Mouse (Mus musculus): Measurements from ENCODE around the gene Tmprss9. TPM values are rescaled to one million over a fixed set of nuclear protein-coding genes. Genes with fewer than 3 reads are reported as not detected.

The Tmprss9 gene
- 0.08 TPM for polyA plus RNA-seq (2017; shearing (Covaris generic))

DNA sequence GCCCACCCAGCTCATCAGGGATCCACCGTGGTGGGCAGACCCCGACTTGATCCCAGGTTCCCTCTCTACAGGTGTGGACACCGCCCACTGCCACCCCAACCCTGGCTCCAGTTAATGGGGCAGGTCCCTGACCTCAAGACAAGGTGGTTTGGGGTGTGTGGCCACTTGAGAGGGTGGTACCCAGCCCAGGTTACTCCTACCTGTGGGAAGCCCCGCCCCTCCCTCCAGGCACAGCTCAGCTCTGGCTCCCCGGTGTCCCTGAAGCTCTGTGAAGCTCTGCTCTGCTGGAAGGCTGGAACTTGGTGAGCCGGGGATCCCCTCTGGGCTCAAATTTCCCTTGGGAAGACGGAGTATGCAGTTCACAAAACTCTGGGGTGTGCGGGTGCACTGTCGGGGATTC, at the start of gene Tmprss9:
TSS of gene Tmprss9 (plus strand) at position 268 of the 400 bp plus-strand sequence.

DNA sequence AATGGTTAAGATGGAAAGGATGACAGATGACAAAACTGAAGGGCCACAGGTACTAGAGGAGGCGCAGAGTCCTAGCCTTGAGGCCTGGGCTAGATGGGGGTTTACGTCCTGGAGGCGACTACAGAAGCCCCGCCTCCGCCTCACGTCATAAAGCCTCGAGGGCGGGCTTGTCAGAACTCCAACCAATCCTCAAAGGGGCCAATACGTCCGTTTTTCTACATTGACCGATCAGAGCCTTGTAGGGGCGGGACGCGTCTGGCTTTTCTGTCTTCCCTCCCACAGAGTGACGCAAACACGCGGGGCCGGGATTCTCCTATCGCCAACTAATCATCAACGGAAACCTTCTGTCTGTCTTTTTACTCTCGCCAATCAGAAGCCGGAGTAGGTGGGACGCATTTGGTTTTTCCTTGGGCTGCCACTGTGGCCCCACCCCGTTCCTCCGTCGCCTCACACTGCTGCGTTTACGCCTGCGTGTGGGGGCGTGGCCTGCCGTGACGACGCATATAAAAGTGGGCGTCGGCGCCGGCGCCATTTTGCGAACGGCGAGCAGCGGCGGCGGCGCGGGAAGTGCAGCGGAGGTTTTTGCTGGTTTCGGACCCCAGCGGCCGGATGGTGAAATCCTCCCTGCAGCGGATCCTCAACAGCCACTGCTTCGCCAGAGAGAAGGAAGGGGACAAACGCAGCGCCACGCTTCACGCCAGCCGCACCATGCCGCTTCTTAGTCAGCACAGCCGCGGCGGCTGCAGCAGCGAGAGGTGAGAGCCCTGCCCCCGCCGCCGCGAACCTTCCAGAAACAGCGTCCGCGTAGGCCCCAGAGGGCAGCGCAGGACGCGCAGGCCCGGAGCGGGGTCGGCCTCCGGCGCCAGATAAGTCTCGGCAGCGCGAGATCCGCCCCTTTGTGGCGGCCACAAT, 45.2 kb upstream of the Tmprss9 start, which contains the start of gene Oaz1:
TSS of gene Oaz1 (plus strand) at position 506 of the 912 bp plus-strand sequence.

DNA sequence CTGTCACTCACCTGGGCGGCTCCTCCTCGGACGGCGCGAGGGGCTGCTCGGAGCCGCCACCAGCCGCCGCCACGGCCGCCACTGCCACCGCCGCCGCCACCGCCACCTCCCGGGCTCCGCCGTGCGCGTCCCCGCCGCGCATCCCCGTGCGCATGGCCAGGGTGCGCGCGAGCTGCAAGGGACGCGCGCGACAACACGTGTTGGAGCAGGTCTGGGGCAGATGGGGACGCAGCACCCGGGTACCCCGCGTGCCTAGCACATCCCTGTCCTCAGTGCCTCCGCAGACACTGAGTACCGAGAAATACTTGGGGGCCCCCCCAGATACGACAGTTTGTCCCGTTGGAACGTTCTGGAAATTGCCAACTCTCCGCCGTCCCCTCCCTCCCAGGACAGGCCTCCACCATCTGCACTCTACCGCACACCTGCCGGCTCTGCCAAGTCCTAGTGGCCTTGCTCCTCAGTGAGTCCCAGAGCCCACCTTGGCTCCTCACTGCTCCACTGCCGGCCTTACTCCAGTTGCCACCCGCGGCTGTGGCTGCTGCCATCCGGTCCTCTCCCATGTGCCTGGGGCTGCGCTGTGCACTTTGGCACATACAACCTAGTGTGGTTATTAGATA, 27.6 kb upstream of the Tmprss9 start, which contains the start of gene Lingo3:
TSS of gene Lingo3 (minus strand) at position 109 of the 617 bp plus-strand sequence.

DNA sequence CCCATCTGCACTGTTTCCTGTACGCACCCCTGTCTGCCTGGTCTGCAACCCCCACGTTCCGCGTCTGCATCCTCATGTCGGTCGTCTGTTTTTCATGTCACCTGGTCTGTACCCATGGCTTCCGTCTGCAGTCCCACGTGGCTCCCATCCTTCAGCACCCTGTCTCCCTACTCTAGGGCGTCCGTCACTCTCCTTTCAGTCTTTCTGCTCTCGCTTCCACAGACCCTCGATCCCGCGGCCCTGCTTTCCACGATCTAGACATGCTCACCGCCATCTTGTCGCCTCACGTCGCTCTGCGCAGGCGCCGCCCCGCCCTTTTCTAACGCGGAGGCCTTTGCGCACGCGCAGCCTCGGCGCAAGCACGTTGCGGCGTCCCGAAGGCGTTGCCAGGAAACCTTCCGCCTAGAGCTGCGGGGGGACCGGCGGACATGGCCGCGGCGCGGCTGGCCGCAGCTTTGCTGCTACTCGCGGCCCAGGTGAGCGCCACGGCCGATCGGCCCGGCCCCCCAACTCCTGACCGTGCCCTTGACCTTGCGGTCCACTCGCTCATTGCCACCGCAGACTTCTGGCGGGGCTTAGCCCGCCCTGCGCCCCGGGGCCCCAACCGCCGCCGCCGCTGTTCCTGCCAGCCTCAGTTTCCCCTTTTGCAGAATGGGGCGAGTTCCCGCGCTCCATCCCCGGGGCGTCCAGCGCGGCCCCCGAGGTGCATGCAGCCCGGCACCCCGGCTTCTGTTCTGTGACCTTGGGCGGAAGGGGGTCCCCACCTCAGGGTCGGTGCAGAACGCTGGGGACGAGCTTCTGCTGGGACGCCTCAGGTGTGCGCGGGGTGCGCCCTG, 16.5 kb upstream of the Tmprss9 start, which contains the start of the genes Lsm7 and Sppl2b:
TSS of gene Lsm7 (minus strand) at position 297 of the 836 bp plus-strand sequence.
TSS of gene Sppl2b (plus strand) at position 363 of the 836 bp plus-strand sequence.

DNA sequence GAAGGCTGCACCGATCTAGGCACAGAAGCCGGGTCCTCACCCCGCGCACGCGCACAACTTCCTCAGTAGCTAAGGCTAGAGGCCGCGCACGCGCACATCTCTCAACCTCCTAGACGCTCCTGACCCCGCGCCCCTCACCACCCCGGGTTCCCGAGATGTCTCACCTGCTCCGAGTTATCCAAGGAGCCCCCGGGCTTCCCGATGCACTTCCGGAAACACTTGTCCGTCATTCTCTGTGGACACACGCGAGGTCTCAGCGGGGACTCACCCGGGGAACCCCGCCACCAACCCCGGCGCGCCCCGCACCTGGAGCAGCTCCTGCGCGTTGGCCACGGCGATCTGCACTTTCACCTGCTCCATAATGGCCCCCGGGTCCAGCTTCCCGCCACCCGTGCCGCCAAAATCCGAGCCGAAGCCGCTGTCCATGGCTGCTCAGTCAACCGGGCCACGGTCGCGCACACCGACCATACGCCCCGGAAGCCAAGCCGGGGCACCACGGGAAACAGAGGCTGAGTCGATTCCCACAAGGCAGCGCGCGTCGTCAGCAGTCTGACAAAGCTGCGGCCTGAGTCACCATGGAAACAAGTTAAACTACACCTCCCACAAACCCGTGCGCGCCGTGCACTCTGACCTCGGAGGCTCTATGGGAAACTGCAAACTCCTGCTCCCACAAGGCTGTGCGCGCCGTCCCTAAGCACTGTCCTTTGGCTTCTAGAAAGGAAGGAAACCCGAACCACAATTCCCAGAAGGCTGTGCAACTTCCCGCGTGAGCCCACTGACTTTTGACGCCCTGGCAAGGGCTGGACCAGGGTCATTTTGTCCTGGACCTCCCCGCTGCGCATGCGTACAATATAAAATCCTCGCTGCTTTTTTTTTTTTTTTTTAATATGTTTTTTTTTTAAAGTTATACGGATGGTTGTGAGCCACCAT, 28.9 kb downstream of the Tmprss9 start, which contains the start of gene Timm13:
TSS of gene Timm13 (minus strand) at position 652 of the 930 bp plus-strand sequence.

DNA sequence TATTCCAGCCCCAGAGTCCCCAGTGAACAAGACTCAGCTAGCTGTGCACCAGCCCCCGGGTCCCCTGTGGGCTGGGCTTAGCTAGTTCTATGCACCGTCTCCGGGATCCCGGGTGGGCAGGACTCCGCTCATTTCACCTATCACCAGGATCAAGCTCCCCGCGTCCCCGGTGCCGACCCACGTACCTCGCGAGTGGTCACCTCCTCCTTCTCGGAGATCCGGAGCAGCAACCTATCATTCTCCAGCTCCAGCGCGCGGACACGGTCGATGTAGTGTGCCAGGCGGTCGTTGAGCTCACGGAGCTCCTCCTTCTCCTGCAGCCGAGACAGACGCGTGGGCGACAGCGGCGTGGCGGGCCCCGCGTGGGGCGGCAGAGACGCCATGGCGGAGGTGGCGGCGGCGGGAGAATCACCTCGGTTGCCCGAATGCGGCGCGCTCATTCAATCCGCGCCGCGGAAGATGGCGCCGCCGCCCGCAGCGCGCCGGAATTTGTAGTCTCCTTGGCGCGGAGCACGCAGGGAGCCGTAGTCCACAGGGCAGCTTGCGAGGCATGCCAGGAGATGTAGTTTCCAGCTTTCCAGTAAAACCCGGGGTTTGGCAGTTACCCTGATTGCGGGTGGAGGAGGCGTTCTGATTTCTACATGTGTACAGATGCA, 46.3 kb downstream of the Tmprss9 start, which contains the start of gene Lmnb2:
TSS of gene Lmnb2 (minus strand) at position 467 of the 656 bp plus-strand sequence.

DNA sequence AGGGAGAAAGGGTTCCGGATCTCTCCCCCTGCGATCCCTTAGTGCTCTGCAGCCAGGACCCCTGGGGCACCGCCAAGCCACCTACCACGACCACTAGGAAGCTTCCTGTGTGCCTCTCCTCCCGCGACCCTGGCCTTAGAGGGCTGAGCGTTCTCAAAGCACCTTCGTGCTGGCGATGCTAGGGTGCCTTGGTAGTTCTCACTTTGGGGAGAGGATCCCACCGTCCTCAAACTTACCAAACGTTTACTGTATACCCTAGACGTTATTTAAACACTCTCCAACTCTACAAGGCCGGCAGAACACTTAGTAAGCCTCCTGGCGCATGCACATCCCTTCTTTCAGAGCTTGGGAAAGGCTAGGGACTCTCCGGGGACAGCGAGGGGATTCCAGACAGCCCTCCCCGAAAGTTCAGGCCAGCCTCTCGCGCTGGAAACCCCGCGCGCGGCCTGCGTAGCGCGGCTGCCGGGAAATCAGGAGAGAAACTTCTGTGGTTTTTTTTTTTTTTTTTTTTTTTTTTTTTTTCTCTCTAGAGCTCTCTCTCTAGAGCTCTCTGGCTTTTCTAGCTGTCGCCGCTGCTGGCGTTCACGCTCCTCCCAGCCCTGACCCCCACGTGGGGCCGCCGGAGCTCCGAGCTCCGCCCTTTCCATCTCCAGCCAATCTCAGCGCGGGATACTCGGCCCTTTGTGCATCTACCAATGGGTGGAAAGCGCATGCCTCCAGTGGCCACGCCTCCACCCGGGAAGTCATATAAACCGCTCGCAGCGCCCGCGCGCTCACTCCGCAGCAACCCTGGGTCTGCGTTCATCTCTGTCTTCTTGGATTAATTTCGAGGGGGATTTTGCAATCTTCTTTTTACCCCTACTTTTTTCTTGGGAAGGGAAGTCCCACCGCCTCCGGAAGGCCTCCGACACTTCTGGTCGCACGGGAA, 57.9 kb downstream of the Tmprss9 start, which contains the start of gene Gadd45b:
TSS of gene Gadd45b (plus strand) at position 775 of the 928 bp plus-strand sequence.

Other genes with a start within 250 kb of the Tmprss9 start
- gene Csnk1g2, start 249.0 kb upstream of the Tmprss9 start, polyA plus RNA-seq (2017; shearing (Covaris generic)) = 306 TPM
- gene Btbd2, start 214.8 kb upstream of the Tmprss9 start, polyA plus RNA-seq (2017; shearing (Covaris generic)) = 43.9 TPM
- gene Mknk2, start 193.7 kb upstream of the Tmprss9 start, polyA plus RNA-seq (2017; shearing (Covaris generic)) = 212 TPM
- gene Mob3a, start 169.9 kb upstream of the Tmprss9 start, polyA plus RNA-seq (2017; shearing (Covaris generic)) = 325 TPM
- 156 TPM for gene Izumo4, start 169.7 kb upstream of the Tmprss9 start, polyA plus RNA-seq (2017; shearing (Covaris generic))
- gene Ap3d1, start 129.6 kb upstream of the Tmprss9 start, polyA plus RNA-seq (2017; shearing (Covaris generic)) = 71.7 TPM
- gene Dot1l, start 116.6 kb upstream of the Tmprss9 start, polyA plus RNA-seq (2017; shearing (Covaris generic)) = 17.6 TPM
- gene Sf3a2, start 73.7 kb upstream of the Tmprss9 start, polyA plus RNA-seq (2017; shearing (Covaris generic)) = 74.2 TPM
- 275 TPM for gene Plekhj1, start 73.2 kb upstream of the Tmprss9 start, polyA plus RNA-seq (2017; shearing (Covaris generic))
- not detected for gene Amh, start 66.6 kb upstream of the Tmprss9 start, polyA plus RNA-seq (2017; shearing (Covaris generic))
- gene Jsrp1, start 58.4 kb upstream of the Tmprss9 start, polyA plus RNA-seq (2017; shearing (Covaris generic)) = not detected
- gene Oaz1, start 45.2 kb upstream of the Tmprss9 start, polyA plus RNA-seq (2017; shearing (Covaris generic)) = 1,936 TPM
- gene Lingo3, start 27.8 kb upstream of the Tmprss9 start, polyA plus RNA-seq (2017; shearing (Covaris generic)) = not detected
- 181 TPM for gene Lsm7, start 16.6 kb upstream of the Tmprss9 start, polyA plus RNA-seq (2017; shearing (Covaris generic))
- 28.4 TPM for gene Sppl2b, start 16.6 kb upstream of the Tmprss9 start, polyA plus RNA-seq (2017; shearing (Covaris generic))
- gene Timm13, start 29.1 kb downstream of the Tmprss9 start, polyA plus RNA-seq (2017; shearing (Covaris generic)) = 222 TPM
- 18.1 TPM for gene Lmnb2, start 46.4 kb downstream of the Tmprss9 start, polyA plus RNA-seq (2017; shearing (Covaris generic))
- 47.2 TPM for gene Gadd45b, start 58.2 kb downstream of the Tmprss9 start, polyA plus RNA-seq (2017; shearing (Covaris generic))
- 0.23 TPM for gene Gng7, start 143.1 kb downstream of the Tmprss9 start, polyA plus RNA-seq (2017; shearing (Covaris generic))
- 0.13 TPM for gene Diras1, start 153.8 kb downstream of the Tmprss9 start, polyA plus RNA-seq (2017; shearing (Covaris generic))
- gene Slc39a3, start 165.6 kb downstream of the Tmprss9 start, polyA plus RNA-seq (2017; shearing (Covaris generic)) = 22.2 TPM
- 105 TPM for gene Sgta, start 188.3 kb downstream of the Tmprss9 start, polyA plus RNA-seq (2017; shearing (Covaris generic))
- 10.9 TPM for gene Thop1, start 198.2 kb downstream of the Tmprss9 start, polyA plus RNA-seq (2017; shearing (Covaris generic))
- 0.28 TPM for gene Creb3l3, start 227.0 kb downstream of the Tmprss9 start, polyA plus RNA-seq (2017; shearing (Covaris generic))
- 177 TPM for gene Map2k2, start 234.1 kb downstream of the Tmprss9 start, polyA plus RNA-seq (2017; shearing (Covaris generic))